Mouse (Mus musculus) C2C12 (cell line): ENCODE measurements around the gene Clasrp. TPM values are rescaled to one million over a fixed set of nuclear protein-coding genes. Genes with fewer than 3 reads are reported as not detected.

ENCODE experiments used
- H3K27me3 ChIP-seq: one replicate; pipeline ENCODE4 v1.6.1; 2011; ENCODE audit not compliant: control insufficient read depth, insufficient read depth, insufficient read length
- H3K36me3 ChIP-seq: one replicate; pipeline ENCODE4 v1.6.1; 2011; ENCODE audit not compliant: control insufficient read depth, insufficient read depth
- H3K4me3 ChIP-seq: one replicate; pipeline ENCODE4 v1.5.1; 2011; ENCODE audit warnings: mild to moderate bottlenecking, control low read depth; ENCODE audit not compliant: poor library complexity, insufficient read depth, severe bottlenecking
- H3K79me2 ChIP-seq: one replicate; pipeline ENCODE4 v1.6.1; 2011; ENCODE audit not compliant: control insufficient read depth, insufficient read depth
- H3K79me3 ChIP-seq: one replicate; pipeline ENCODE4 v1.6.1; 2011; ENCODE audit warnings: low read depth, control low read depth
- H3ac ChIP-seq: one replicate; pipeline ENCODE3; 2011; ENCODE audit warnings: low read depth; ENCODE audit not compliant: control insufficient read depth, insufficient read length
- CEBPB ChIP-seq: IDR thresholded peaks from one replicate; pipeline ENCODE4 v1.6.1; 2011; ENCODE audit warnings: low read depth, mild to moderate bottlenecking, control low read depth, moderate library complexity
- CTCF ChIP-seq: IDR thresholded peaks from one replicate; pipeline ENCODE4 v1.5.1; 2011; ENCODE audit not compliant: control insufficient read depth, insufficient read depth, insufficient read length
- FOSL1 ChIP-seq: IDR thresholded peaks from one replicate; pipeline ENCODE4 v1.8.0; 2011; ENCODE audit warnings: mild to moderate bottlenecking, low read length; ENCODE audit not compliant: poor library complexity, insufficient read depth, severe bottlenecking
- MAX ChIP-seq: IDR thresholded peaks from one replicate; pipeline ENCODE4 v1.6.1; 2011; ENCODE audit warnings: mild to moderate bottlenecking, control low read depth
- MYOD1 ChIP-seq: IDR thresholded peaks from one replicate; pipeline ENCODE4 v1.6.1; 2011; ENCODE audit warnings: low read depth; ENCODE audit not compliant: control insufficient read depth, insufficient read length
- MYOG ChIP-seq: IDR thresholded peaks from one replicate; pipeline ENCODE4 v1.6.1; 2011; ENCODE audit not compliant: control insufficient read depth, insufficient read length; ENCODE audit errors: extremely low read depth
- USF1 ChIP-seq: IDR thresholded peaks from one replicate; pipeline ENCODE4 v1.6.1; 2011; ENCODE audit warnings: low read depth, mild to moderate bottlenecking, control low read depth, moderate library complexity
- polyA plus RNA-seq: library from polyadenylated mRNA; unstranded; fragments of >200 nt; fragmentation: generic; extraction: Trizol; gene quantifications from one replicate; pipeline ENCODE4 v1.2.1, GENCODE M21; 2012; ENCODE audit warnings: missing spikeins

Gene Clasrp
- polyA plus RNA-seq, 1 experiment, result 19.0 TPM

DNA sequence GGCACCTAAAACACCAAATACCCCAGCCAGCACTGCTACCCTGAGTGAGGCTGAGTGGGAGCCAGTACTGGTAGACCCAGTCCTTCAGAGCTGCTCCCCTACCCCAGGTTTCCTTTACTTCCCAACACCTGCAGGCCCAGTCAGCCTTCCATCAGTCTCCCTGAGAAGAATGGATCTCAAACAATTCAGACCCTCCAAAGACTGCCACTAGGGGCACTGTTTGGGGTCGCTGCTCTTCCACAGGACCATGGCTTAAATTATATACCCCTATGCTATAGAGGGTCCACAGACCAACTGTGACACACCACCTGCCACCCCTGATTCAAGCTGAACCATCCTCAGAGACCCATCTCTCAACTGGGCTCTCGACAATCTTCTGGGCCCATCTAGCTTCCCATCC lies 45.3 kb downstream of the Clasrp start:
- Histone ChIP-seq H3K79me3 (peaks cover 63% of the 10 kb centered on the region), H3K79me2 (peaks cover 76% of the 10 kb centered on the region), H3ac (no peak overlapping the region), H3K27me3 (no peaks in the 10 kb centered on the region), H3K36me3 (peaks cover 4% of the 10 kb centered on the region), H3K4me3 (no peak overlapping the region)
- TF ChIP-seq MYOD1 (no peak), CTCF (no peak)

- Histone ChIP-seq H3K36me3 (no peaks in the 10 kb centered on the region), H3K27me3 (no peaks in the 10 kb centered on the region), H3ac (no peak overlapping the region), H3K79me3 (peaks cover 67% of the 10 kb centered on the region), H3K79me2 (peaks cover 83% of the 10 kb centered on the region), H3K4me3 (no peak overlapping the region)
- TF ChIP-seq MAX, result no peak
- no peak for TF ChIP-seq CEBPB
- TF ChIP-seq USF1, result no peak
- TF ChIP-seq MYOD1, result no peak
- TF ChIP-seq CTCF, result no peak
- no peak for TF ChIP-seq MYOG
- TF ChIP-seq FOSL1, result no peak
Measured at GRCm38 (mm10) chr7:19557982-19558900, 46.0 kb downstream of the Clasrp start.

- H3K36me3 ChIP-seq, result no peaks in the 10 kb centered on the region
Measured at GRCm38 (mm10) chr7:19557086-19557485, 47.2 kb downstream of the Clasrp start.

DNA sequence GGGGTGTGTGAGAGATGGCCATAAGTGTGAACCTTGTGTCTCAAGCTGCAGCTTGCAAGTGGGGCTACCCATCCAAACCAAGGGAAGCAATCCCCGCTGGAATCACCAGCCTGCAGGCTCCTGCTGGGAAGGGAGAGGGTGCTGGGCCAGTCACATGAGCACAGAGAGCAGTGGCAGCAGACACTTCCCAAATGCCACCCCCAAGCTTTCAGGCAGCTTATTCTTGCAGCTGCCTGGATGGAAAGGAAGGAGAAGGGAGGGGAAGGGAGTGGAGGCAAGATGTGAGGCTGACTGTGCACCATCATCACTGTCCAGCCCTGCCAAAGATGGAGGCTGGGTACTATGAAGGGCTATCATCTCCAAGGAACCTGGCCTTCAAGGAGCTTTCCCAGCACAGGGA lies 50.1 kb downstream of the Clasrp start:
- H3K27me3 ChIP-seq, result no peaks in the 10 kb centered on the region
- TF ChIP-seq MAX (no peak), MYOD1 (no peak), CTCF (no peak), USF1 (no peak), MYOG (no peak), CEBPB (no peak), FOSL1 (no peak)
- peaks cover 96% of the 10 kb centered on the region for H3K79me2 ChIP-seq
- H3K4me3 ChIP-seq, result no peak overlapping the region
- no peak overlapping the region for H3ac ChIP-seq
- H3K36me3 ChIP-seq, result no peaks in the 10 kb centered on the region
- peaks cover 61% of the 10 kb centered on the region for H3K79me3 ChIP-seq

More at GRCm38 (mm10) chr7:19557086-19557485, 47.2 kb downstream of the Clasrp start:
- TF ChIP-seq FOSL1, result no peak
- TF ChIP-seq MYOD1, result no peak
- TF ChIP-seq MYOG, result no peak
- peaks cover 72% of the 10 kb centered on the region for H3K79me3 ChIP-seq
- no peak overlapping the region for H3ac ChIP-seq
- peaks cover 95% of the 10 kb centered on the region for H3K79me2 ChIP-seq
- H3K27me3 ChIP-seq, result no peaks in the 10 kb centered on the region
- H3K4me3 ChIP-seq, result no peak overlapping the region

DNA sequence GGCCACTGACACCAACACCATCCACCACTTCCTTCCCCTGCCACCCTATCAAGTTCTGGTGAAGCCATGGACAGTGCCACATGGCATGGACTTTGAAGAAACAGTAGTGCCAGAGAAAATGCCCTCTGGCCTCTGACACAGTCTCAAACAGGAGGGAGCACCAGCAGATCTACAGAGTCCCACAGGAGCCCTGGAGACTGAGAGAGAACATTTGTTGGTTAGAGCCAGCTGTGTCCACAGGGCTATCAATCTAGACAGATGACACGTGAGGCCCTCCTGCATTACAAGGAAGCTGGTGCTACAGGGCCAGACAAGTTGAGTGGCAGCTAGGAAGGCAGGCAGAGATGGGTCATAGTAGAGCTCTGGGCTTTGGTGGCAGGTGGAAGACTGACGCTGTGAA lies 51.8 kb downstream of the Clasrp start:
- Histone ChIP-seq H3K36me3 (no peaks in the 10 kb centered on the region), H3K27me3 (no peaks in the 10 kb centered on the region), H3K4me3 (no peak overlapping the region), H3K79me3 (peaks cover 57% of the 10 kb centered on the region), H3ac (no peak overlapping the region), H3K79me2 (peaks cover 96% of the 10 kb centered on the region)
- TF ChIP-seq CTCF, result no peak
- no peak for TF ChIP-seq MYOG
- TF ChIP-seq CEBPB, result no peak
- no peak for TF ChIP-seq MAX
- TF ChIP-seq MYOD1, result no peak
- TF ChIP-seq FOSL1, result no peak
- TF ChIP-seq USF1, result no peak

DNA sequence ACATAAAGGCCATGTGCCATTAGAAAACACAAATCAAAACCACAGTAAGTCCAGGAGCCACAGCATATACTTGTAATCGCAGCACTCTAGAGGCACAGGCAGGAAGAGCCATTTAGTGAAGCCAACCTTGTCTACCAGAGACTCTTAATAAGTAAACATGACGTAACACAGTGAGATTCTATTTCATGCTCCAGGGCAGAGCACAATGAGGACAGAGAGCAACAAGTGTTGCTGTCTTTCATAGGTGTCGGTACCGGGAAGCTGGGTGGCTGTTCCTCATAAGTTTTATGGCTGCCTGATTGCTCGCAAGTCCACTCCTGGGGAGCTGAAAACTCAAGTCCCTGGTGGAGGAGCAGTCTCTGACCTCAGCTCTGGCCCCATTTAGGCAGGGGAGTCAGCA lies 52.7 kb downstream of the Clasrp start:
- H3K27me3 ChIP-seq, result no peaks in the 10 kb centered on the region
- H3K4me3 ChIP-seq, result no peak overlapping the region
- no peak for TF ChIP-seq CTCF
- TF ChIP-seq MYOG, result no peak
- TF ChIP-seq CEBPB, result no peak
- TF ChIP-seq MAX, result no peak
- no peak for TF ChIP-seq FOSL1
- no peak for TF ChIP-seq USF1
- no peak for TF ChIP-seq MYOD1
- peaks cover 96% of the 10 kb centered on the region for H3K79me2 ChIP-seq
- H3K79me3 ChIP-seq, result peaks cover 55% of the 10 kb centered on the region
- H3K36me3 ChIP-seq, result no peaks in the 10 kb centered on the region
- no peak overlapping the region for H3ac ChIP-seq
